Mouse (Mus musculus) myocyte (in vitro differentiated cells): Measurements from ENCODE around the gene Tgm1.

Source experiments
- CEBPB ChIP-seq: IDR thresholded peaks from 2 replicates; pipeline ENCODE4 v1.6.1; 2011; ENCODE audit warnings: mild to moderate bottlenecking, moderate library complexity; ENCODE audit not compliant: poor library complexity, insufficient read depth, severe bottlenecking
- E2F4 ChIP-seq: IDR thresholded peaks from one replicate; pipeline ENCODE4 v1.6.1; 2011; ENCODE audit warnings: mild to moderate bottlenecking, control low read depth, moderate library complexity; ENCODE audit not compliant: insufficient read depth
- MYOD1 ChIP-seq, 3 experiments: IDR thresholded peaks; one replicate each; pipeline ENCODE4 v1.6.1; 2011; ENCODE audit warnings: control low read depth in 2 of 3, low read depth in 2 of 3, mild to moderate bottlenecking in 2 of 3, moderate library complexity in 1 of 3; ENCODE audit not compliant: insufficient read length in 2 of 3, control insufficient read depth in 1 of 3
- POLR2A ChIP-seq: IDR thresholded peaks from one replicate; pipeline ENCODE4 v1.6.1; 2011; ENCODE audit warnings: low read depth, mild to moderate bottlenecking, control low read depth, moderate library complexity; ENCODE audit not compliant: insufficient read length
- POLR2AphosphoS2 ChIP-seq: IDR thresholded peaks from one replicate; pipeline ENCODE4 v1.6.1; 2011; ENCODE audit warnings: low read depth, control low read depth; ENCODE audit not compliant: insufficient read length
- SRF ChIP-seq: IDR thresholded peaks from one replicate; pipeline ENCODE4 v1.6.1; 2011; ENCODE audit warnings: low read depth; ENCODE audit not compliant: control insufficient read depth, insufficient read length
- TCF12 ChIP-seq: IDR thresholded peaks from one replicate; pipeline ENCODE4 v1.6.1; 2011; ENCODE audit warnings: mild to moderate bottlenecking, control low read depth; ENCODE audit not compliant: poor library complexity, insufficient read depth, severe bottlenecking
- USF1 ChIP-seq: IDR thresholded peaks from one replicate; pipeline ENCODE4 v1.6.1; 2011; ENCODE audit warnings: low read depth, mild to moderate bottlenecking, control low read depth, moderate library complexity

GRCm38 (mm10) chr14:55734869-55735268 lies 21.1 kb upstream of the Tgm1 start:
- TF ChIP-seq CEBPB (peak; percentile 55; the same call in 1 of the 2 replicates), POLR2AphosphoS2 (no peak), POLR2A (no peak), USF1 (no peak), MYOD1 (IDR thresholded peaks at IDR 0.05; ENCODE audit: control insufficient read depth in 1 of 3, insufficient read length in 2 of 3, low read depth in 2 of 3) (no peak), SRF (no peak), E2F4 (no peak), TCF12 (no peak)
